Mouse (Mus musculus): Measurements from ENCODE around the gene Smoc1.

Smoc1 gene

DNA sequence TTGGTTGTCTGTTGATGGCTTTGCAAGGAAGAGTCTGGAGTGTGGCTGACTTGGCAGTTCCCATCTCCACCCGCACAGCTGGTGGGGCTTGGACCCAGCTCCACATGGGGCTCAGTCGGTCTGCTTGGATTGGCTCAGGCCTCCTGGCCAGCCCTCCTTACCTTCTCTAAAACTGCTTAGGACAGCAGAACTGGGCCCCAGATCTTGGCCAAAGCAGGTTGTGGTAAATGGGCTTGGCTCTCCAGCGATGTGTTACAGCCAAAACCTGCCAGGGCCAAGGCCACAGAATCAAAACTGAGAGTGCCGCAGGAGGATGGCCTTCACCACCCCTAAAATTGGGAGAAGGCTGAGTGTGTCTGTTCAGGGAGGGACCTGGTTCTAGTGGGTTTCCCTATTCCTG lies 147.3 kb downstream of the Smoc1 start:
- DNase-seq: peak; percentile 63 to 67

DNA sequence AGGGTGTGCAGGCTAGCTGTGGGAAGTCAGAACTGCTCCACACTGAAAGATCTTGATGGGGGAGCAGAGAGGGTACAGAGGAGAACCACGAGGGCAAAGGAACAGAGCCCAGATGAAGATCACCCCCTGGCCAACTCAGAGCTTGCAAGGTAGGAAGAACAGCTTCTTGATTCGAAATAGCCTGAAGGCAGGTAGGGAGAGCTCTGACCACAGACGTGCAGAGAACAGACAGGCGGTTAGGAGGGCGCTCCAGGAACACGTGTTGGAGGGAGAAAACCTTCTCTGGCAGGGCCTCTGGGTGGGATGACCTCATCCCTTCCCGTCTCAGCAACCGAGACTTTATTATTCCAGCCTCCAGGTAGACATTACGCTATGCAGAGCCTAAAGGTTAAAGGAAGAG lies 148.6 kb downstream of the Smoc1 start:
- no peak for DNase-seq

DNA sequence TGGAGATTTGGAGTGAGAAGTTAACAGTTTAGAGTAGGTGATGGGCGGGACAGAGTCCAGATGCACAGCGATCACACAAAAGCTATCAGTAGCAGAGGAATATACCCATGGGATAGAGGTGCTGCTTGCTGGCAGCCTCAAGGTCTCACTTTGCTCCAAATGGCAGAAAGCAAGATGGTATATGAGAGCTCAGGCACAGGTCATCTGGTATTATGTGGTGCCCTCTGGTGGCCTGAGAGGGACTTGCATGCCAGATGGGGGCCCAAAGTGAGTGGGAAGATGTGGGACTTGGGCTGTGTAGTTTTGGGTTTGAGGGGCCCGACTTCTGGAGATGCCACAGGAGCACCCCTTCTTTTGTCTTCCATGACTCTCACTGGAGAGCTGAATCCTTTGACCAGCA lies 155.5 kb downstream of the Smoc1 start:
- DNase-seq: peak; percentile 79 to 80

DNA sequence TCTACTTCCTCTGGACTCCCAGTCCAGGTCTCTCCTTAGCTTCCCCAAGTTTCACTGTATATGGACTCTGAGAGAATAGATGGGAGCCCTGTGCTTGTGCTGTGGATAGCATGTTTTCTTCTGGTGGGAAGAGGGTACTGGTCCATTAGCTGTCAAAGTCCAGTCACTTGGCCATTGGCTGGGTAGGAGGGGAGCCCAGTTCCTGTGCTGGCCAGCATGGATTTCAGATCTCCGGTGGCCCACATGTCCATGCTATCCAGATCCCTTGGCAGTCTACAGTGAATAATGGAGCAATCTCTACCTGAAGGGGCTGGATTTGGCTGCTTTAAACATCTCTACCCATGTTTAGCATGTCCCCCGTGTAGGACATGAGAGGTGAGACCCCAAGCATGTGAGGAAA lies 158.4 kb downstream of the Smoc1 start:
- DNase-seq: no peak

DNA sequence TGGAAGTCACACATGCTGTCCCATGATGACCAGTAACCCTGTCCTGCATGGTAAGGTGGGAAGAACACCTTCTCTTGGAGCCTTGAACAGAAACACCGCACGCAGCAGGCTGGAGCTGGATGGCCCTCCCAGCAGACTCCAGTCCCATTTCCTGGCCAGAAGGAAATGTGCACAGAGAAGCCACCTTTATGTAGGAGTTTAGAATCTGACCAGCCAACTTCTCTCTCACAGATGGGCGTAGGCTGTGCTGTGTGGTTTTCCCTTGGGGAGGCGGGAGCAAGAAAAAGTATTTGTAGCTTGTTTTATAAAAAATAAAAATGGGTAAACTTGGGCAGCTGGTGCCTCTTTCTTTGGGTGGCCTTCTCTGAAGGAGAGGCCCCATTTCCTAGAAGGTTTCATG lies 159.5 kb downstream of the Smoc1 start:
- no peak for DNase-seq

DNA sequence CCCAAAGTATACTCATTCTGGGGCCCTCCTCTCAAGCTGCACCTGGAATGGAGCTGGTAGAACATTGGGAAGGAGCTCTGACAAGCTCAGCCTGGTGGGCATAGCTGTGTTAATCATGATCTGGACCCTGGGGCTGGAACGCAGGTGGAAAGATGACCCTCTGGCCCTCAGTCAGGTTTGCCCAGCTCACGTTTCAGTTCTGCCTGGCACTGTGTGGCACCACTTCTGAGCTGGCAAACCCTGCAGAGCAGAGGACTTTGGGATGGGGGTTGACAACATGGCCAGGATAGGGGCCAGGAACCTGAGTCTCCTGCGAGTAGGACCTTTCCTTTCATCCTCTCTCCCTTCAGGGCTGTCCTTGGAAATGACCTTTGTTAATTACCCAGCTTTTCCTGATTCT lies 160.1 kb downstream of the Smoc1 start:
- DNase-seq: no peak

DNA sequence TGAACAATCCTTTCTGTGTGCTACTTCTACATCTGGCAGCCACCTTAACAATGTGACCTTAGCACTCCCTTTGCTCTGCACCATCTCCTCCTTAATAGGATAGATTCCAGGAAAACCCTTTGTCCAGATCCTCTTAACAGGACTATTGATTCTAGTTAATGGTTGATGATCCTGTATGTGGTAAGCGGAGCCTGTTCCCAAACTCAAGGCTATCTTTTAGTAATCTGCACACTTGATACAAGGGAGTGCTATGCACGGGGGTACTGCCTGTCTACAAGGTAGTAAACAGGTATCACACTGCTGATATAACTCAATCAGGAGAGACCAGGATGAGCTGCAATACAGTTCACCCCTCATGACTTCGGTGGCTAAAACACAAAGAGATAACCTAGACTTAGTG lies 161.8 kb downstream of the Smoc1 start:
- no peak for DNase-seq

DNA sequence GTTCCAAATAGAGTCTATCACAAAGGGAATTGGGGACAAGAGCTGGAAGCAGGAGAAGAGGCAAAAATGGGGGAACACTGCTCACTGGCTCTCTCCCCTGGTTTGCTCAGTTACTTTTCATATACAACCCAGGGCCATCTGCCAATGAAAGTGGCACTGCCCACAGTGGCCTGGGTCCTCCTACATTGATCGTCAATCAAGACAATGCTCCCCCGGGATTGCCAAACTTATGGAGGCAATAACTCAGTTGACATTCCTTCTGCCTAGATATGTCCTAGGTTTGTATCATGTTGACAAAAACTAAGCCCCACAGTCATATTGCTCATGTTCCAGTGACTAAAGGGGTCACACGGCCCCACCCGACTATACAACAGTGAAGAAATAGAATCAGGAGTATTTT lies 162.4 kb downstream of the Smoc1 start:
- DNase-seq: no peak

DNA sequence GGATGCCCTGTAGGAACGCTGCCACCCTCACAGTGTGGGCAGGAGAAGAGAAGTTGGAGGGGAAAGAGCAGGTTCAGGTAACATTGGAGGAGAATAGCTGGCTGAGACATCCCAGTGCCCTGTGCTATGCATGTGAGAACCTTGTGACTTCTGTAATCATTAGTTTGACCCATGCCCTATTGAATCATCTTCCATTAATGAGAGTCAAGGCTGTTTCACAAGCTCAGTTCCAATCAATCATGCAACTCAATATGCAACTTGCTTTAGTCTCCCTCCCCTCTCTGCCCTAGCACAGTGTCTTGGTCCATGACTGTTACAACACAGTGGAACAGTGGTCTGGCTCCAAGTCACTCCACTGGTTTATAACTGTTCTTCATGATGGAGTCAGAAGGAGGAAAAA lies 163.0 kb downstream of the Smoc1 start:
- no peak for DNase-seq

DNA sequence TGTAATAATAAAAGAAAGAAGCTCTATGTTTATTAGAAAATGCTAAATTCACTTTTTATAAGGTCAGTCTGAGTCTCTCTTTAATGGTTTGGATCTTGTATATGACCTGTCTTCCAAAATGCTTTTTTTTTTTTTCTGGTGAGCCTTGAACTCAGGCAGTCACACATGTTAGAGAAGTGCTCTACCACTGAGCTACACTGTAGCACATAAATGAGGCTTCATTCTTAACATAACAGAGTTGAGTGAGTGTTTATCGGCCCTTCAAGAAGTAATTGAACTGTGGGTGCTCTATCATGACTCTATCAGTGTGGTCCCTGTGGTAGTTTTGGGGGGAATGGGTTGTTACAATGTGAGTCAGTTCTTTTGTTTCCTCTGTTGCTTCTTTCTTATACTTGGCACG lies 167.4 kb downstream of the Smoc1 start:
- no peak for DNase-seq

DNA sequence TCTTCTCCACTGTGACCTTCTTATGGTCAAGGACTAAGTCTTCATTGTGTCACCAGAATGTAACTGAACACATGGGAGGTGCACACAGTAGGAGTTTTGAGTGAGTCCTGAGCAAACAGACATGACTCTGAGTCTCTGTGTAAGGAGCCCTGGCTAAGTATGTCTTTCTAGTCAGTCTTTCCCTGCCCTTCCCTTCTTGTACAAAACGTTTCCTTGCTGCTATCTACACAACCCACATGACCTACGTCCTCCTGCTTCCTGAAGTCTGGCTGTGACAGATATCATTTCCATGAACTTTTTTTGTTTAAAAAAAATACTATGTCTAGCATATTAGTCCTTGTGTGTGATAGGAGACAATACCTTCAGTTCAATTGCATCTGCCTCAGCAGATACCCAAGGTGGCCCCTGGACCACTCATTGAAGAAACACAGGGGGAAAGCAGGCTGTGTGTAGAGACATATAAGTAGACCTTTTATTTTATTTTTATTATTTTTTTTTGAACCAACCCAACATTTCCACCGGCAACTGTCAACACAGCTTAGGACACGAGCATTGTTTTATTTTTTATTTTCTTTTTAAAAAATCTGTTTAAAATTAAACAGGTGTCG lies 171.0 kb downstream of the Smoc1 start:
- no peak for DNase-seq

DNA sequence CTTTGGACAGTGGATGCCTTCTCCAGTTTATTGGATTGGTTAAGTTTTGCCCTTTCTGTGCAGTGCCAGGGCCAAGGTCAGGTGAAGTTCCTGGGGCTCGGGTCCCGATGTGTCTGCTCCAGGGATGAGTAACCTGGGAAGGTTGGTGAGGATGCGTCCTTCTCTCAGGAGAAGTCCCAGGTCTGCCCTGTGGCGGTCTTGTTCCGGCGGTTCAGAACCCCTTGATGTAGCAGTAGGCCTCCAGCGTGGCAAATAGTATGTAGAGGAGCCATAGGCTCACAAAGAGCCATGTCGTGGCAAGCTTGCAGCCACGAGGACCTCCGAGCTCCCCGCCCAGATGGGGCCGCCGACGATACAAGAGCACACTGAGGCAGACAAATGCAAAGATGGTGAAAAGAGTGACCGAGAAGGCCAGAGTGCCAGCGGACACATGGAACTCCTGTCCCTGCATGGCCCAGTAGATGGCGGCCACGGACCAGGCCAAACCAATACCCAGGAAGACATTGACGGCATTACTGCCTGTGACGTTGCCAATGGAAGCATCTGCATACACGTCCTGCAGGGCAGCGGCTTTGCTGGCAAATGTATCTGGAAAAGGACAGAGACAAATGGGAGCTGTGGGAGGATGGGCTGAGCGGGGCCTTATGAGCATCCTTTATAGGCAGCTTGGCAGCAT lies 172.8 kb downstream of the Smoc1 start:
- DNase-seq: peak; percentile 86 to 93

DNA sequence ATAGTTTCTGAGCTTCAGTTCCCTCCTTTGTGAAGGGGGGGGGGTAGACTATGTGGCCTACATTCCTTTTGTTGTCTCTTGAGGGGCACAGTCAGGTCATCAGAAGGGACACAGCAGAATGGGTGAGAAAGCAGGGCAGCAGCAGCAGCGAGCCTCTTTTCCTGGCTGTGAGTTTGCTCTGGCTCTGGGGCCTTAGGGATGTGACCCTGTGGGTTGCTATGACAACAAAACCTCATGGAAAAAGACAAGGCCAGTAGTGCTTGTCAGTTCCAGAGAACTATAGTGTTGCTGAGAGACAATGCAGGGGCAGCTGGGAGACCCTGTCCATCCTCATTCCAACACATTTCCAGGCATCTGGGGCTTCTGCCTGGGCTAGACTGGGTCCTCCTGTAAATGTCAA lies 176.6 kb downstream of the Smoc1 start:
- no peak for DNase-seq

DNA sequence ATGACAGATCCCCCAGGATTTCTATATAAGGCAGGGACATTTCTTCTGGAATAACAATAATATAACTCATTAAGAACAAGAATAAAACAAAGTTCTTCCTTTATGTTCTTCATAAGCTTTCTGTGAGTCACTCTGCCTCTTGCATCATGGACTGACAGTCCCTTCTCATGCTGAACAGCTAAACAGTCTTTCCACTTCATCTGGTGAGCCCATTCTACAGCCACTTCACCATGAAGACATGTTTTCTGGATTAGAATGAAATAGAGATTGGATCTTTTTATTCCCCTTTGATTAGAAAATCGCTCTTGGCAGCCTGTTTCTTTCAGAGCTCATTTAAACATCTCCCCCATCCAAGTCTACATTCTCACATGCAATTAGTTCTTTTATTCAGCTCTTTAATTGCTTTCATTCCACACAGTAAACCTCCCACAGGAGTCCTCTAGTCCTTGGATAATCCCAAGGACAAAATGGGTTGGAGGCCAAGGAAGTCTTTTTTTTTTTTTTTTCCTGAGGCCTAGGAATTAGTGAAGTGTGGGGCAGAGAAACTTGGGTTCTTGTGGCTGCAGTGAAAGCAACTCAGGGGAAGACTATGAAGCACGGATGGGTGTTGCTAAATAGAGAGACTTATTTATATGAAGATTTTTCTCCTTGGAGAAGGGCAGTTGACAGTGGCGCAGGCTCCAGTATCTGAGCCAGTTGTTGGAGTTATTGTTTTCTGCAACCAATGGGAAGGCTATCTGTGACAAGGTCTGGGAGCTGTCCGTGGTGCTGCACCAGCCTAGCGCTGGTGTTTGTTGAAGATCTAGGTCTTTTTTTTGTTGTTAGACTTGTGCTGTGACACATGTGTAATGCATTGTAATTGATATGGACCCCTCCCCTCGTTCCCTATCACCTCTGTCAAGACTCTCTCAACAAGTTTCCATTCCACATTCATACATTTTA lies 179.3 kb downstream of the Smoc1 start:
- DNase-seq: no peak

DNA sequence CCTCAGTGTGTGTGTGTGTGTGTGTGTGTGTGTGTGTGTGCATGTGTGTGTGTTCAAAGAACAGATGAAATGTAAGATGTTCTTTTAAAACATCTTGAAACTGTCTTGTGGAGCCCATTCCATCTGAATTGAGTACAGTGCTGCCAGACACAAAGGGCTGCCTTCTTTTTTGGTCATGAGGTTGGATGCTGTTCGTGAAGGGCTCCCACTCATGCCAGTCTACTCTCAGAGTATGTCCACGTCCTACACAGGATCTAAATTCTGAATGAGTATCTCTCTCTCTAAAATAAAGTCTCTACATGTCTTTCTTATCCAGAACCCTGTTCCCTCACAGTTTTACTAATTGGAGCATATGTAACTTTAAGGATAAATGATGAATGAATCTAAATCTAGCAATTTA lies 182.0 kb downstream of the Smoc1 start:
- DNase-seq: no peak

DNA sequence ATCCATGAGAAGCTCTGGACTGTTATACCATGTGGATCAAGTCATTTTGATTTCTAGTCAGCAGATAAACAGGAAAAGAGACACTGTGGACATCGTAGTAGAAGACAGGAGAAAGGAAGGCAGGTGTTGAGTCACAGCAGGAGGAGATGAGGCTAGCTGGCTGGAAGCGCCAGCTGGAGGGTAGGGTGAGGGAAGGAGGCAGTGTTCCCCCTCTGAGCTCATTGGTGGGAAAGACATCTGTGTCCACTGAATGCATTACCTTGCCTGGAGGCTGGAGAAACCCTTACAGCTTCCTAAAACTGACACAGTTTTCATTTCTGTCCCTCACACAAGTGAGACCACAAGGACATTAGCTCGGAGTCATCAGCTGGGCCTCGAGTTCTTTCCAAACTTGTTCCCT lies 192.7 kb downstream of the Smoc1 start:
- no peak for DNase-seq

DNA sequence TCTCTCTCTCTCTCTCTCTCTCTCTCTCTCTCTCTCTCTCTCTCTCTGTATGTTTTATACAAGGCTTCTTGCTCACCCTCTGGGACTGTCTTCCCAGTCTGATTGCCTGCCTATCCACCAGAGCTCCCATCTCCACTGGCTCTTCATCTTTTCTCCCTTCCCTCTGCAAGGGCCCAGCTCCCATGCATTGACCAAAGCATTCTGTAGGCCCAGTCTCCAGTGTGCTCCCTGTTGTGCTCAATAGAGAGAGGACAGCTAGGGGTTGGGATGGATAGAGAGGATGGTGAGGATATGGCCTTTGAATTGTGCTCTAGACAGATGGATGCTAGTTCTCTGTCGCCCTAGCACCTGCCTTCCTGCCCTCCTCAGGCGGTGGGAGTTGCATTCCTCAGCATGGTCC lies 196.7 kb downstream of the Smoc1 start:
- DNase-seq: no peak

DNA sequence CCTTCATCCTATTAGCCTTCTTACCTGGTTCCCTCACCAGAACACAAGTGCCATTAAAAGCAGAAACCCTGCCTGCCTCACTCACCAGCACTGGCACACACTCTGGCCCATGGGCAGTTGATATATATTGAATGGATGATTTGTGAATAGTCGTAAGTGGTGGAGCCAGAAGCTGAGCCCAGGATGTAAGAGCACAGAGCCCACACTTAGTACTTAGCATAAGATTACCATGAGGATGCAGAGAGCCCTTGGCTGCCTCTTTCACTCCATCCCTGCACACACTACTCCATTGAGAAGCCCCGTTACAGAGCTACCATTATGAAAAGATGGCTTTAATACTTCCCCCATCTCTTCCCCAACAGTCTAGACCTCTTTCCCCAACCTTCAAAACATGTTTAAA lies 198.2 kb downstream of the Smoc1 start:
- no peak for DNase-seq

DNA sequence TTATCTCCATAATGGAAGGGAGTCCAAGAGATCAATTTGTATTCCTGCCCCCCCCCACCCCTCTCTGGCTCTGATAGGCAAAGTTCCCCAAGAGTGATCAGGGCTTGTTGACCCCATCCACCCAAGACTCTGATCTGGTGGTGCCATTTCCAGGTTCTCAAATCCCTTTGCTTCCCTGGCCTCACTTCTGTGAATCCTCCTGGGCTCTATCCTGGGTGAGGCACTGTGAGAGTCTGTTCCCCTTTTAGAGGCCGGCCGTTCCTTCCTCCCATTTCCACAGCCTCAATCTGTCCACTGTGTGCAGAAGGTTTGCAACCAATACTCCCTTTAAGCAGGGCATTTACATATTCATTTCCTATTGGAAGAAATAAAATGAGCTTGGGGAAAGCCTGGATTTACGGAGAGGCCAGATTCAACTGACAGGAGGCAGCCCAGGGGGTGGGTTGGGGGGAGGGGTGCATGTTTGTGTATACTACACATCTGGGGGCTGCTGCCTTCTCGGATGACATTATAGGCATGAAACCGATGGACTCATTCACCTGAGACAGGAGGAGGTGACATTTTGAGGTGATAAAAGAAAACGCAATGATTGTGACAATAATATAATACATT lies 199.5 kb downstream of the Smoc1 start:
- no peak for DNase-seq

DNA sequence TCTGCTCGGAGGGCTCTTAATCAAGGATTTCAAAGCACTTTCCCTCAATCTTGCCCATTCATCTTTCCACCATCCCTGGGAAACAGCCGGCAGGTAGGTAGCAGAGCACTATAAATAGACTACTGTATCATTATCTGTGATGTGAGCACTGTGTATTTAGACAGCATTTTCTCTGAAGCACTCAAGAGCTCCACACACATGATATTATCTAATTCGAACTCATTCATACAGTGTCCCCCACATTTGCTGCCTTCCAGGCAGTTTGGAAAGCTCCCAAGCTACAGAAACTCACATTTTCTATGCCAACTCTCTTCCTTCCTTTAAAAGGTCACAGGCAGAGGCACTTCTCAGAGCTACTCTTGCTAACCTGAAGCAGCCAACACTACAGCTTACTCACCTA lies 200.0 kb downstream of the Smoc1 start:
- no peak for DNase-seq

DNA sequence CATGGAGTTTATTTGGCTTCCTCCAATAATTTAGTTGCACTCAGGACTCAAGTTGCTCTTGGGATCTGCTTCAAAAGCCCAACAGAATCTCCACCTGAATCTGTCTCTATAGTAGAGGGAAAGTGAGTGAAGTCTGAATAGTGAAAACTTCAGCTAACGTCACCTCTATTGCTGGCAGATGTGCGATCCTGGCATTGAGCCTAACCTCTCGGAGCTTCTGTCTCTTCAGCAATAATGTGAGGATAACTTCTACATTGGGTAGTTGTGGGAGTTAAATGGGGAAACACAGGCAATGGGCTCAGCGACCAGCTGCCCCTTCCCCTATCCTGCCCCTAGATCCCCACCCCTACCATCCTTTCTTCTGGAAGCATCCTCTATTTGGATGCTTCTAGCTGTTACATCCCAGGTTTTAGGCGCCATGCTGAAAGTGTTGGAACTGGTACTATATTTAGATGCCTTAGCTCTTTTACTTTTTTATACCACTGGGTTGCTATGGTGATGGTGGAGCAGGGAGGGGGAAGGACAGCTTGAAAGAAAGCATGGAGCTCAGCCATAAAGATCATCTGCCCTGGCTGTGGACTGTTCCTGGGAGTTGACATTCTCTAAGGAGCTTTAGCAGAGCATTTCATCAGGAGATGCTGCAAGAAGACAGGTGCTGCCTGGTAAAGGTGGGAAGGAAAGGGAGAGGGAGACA lies 201.3 kb downstream of the Smoc1 start:
- peak in 1 of 2 experiments; percentile 60 for DNase-seq

DNA sequence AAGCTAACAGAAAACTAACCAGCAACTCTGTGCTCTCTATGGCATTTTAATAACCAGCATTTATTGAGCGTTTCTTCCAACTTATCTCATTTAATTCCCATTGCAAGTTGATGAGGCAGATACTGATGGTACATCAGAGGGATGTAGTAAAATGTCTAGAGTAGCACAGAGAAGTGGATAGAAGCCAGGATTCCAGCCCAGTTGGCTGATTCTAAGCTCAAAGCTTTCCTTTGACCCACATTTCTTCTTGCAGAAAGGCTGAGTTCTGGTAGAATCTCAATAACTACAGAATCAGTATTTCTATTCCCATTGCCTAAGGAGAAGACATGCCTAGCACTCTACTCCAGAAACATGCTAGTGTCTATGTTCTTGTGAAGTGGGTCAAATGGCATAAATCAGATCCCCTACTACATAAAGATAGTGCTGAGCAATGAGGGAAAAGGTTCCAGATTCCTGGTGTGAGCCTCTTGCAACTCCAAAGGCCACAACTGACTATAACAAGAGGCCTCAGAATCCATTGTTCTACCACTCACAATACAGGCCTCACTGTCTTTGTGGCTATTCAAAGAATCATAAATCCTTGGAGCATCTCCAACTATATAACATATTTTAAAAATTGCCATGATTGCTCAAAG lies 207.3 kb downstream of the Smoc1 start:
- peak in 1 of 2 experiments; percentile 43 for DNase-seq

Data from cerebellum, postnatal 25 days (tissue).